Mouse (Mus musculus) midbrain, embryonic 11.5 days (tissue): ENCODE results near the gene Aff4. TPM values are rescaled to one million over a fixed set of nuclear protein-coding genes. Genes with fewer than 3 reads are reported as not detected.
"Not testable (repeated sequence)": the region's sequence is repeated elsewhere in the genome, so short reads cannot be mapped to it uniquely, and the experiment has no call there.

ENCODE experiments used
- ATAC-seq: fragments of 200-750 bp; cut with Nextera tagmentation; 2 replicates; pipeline ENCODE4 v1.8.0; 2017; ENCODE audit warnings: moderate TSS enrichment, moderate library complexity; ENCODE audit not compliant: low FRiP score
- DNase-seq: peaks from one replicate; pipeline ENCODE4 v3.0.0; 2015; ENCODE audit warnings: low spot score; ENCODE audit errors: missing footprints
- H3K27ac ChIP-seq: fragments of 300-500 bp; sonication (generic); 2 replicates; pipeline ENCODE4 v1.5.1; 2014; ENCODE audit warnings: low read depth, low read length
- H3K27me3 ChIP-seq: fragments of 300-500 bp; sonication (generic); 2 replicates; pipeline ENCODE4 v1.6.1; 2014; ENCODE audit warnings: mild to moderate bottlenecking, low read length, moderate library complexity, mixed read lengths; ENCODE audit not compliant: control insufficient read depth, insufficient read depth
- H3K36me3 ChIP-seq: fragments of 300-500 bp; sonication (generic); 2 replicates; pipeline ENCODE4 v1.6.1; 2014; ENCODE audit warnings: mild to moderate bottlenecking, low read length, moderate library complexity, mixed read lengths; ENCODE audit not compliant: control insufficient read depth, insufficient read depth
- H3K4me1 ChIP-seq: fragments of 300-500 bp; sonication (generic); 2 replicates; pipeline ENCODE4 v1.6.1; 2014; ENCODE audit warnings: low read length; ENCODE audit not compliant: control insufficient read depth, insufficient read depth
- H3K4me2 ChIP-seq: fragments of 300-500 bp; sonication (generic); 2 replicates; pipeline ENCODE4 v1.6.1; 2014; ENCODE audit warnings: mild to moderate bottlenecking, moderate library complexity
- H3K4me3 ChIP-seq: fragments of 300-500 bp; sonication (generic); 2 replicates; pipeline ENCODE4 v1.5.1; 2014; ENCODE audit warnings: low read depth, low read length
- H3K9ac ChIP-seq: fragments of 300-500 bp; sonication (generic); 2 replicates; pipeline ENCODE4 v1.6.1; 2014; ENCODE audit warnings: low read length
- H3K9me3 ChIP-seq: fragments of 300-500 bp; sonication (generic); 2 replicates; pipeline ENCODE4 v1.6.1; 2016; ENCODE audit warnings: low read length; ENCODE audit not compliant: control insufficient read depth
- WGBS: fragments of 180-500 bp; shearing (Covaris S2); extraction: QIAGEN DNeasy Blood & Tissue Kit; methylation state at CpG from one replicate; pipeline ENCODE4 v1.1.7; 2014; 5-methylcytosine and 5-hydroxymethylcytosine counted together
- polyA plus RNA-seq: library from polyadenylated mRNA; unstranded; fragments of >200 nt; fragmentation: Nextera tagmentation; extraction: Ambion mirVana; gene quantifications from 2 replicates; pipeline ENCODE4 v1.2.1, GENCODE M21; 2014

Aff4 gene
- polyA plus RNA-seq, 1 experiment from 2014 or later: 43.5 TPM

DNA sequence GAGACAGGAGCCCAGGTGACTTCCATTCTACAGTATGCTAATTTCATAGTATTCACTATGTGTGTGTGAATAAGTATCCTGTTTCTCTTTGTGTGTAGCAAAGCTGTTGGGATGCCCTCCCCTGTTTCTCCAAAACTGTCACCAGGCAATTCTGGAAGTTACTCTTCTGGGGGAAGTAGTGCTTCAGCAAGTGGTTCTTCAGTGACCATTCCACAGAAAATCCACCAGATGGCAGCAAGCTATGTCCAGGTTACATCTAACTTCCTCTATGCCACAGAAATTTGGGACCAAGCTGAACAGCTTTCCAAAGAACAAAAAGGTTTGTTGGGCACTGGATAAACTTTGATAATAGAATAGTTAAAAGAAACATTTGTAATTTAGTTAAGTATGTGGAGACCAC lies 61.1 kb downstream of the Aff4 start:
- Histone ChIP-seq H3K27me3 (no peaks in the 10 kb centered on the region), H3K9ac (no peak overlapping the region), H3K9me3 (no peaks in the 10 kb centered on the region), H3K4me2 (no peak overlapping the region), H3K36me3 (peaks cover 29% of the 10 kb centered on the region), H3K4me3 (no peak overlapping the region), H3K27ac (no peak overlapping the region), H3K4me1 (no peaks in the 10 kb centered on the region)
- DNase-seq: no peak
- no peak for ATAC-seq

DNA sequence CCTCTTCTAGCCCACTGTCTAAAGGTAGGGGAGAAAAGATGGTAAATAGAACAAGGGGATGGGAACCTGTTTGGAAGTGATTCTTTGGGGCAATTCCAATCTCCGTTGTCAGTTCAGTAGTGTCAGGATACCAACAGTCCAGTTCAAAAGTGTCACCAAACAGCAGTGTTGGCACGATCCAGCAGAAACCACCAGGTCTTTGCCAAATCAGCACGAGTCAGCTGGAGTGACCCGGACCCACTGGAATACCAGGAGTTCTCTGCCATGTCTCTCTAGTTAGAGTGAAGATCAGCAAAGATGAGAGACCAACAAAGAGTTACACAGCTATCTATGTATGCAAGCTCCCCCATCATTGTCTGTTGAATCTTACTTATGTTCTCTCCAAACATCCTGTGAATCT lies 63.2 kb downstream of the Aff4 start:
- Histone ChIP-seq H3K4me3 (no peak overlapping the region), H3K9ac (no peak overlapping the region), H3K4me1 (no peaks in the 10 kb centered on the region), H3K9me3 (no peaks in the 10 kb centered on the region), H3K4me2 (no peak overlapping the region), H3K36me3 (peaks cover 26% of the 10 kb centered on the region), H3K27ac (no peak overlapping the region), H3K27me3 (no peaks in the 10 kb centered on the region)
- no peak for ATAC-seq
- WGBS: 95% methylated on average over 4 of the region's 4 CpGs
- no peak for DNase-seq

DNA sequence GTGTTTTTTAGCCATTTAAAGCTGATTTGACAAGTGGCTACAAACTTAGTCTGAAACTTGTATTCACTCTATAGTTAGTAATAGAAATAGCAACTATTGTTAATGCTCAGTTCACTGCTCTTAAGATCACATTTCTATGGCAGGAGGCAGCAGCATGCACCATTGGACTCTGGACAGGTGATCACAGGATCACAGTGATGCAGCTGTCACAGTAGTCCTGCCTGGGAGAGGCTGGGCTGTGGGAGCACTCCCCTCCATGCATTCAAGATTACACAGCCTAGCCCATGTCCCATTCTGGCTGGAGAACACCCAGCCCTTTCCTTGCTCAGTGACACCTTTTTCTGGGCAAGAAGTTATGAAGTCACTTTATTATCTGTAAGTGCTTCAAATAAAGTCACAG lies 67.4 kb downstream of the Aff4 start:
- peaks cover 15% of the 10 kb centered on the region for H3K36me3 ChIP-seq
- H3K4me2 ChIP-seq: no peak overlapping the region
- DNase-seq (no peak), ATAC-seq (no peak)
- no peak overlapping the region for H3K27ac ChIP-seq
- H3K9ac ChIP-seq: no peak overlapping the region
- no peak overlapping the region for H3K4me3 ChIP-seq
- no peaks in the 10 kb centered on the region for H3K9me3 ChIP-seq
- no peaks in the 10 kb centered on the region for H3K4me1 ChIP-seq
- no peaks in the 10 kb centered on the region for H3K27me3 ChIP-seq

DNA sequence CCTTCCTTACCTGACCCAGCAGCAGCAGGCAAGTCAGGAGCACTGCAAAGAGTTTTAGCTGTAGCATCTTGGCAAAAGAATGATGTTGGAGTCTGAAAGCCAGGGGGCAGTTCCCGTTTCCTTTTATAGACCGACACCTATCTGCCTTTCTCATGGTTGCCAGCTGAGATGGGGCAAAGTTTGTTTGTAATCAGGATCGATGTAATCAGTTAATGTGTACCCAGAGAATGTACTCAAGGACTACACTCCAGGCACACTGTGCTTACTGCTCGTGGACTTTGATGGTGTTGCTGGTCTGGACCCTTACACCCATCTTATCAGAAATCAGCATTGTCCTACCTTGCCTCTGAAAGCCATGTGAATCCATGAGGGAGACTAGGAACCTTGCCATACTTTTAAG lies 72.4 kb downstream of the Aff4 start, which contains the start of gene Leap2:
Gene Leap2, minus strand, starts transcription at position 135 of the 400 bp plus-strand sequence.
- DNase-seq (no peak), ATAC-seq (no peak)
- WGBS: 92% methylated on average over 4 of the region's 4 CpGs
- Histone ChIP-seq H3K27ac (no peak within 1 kb of the TSS), H3K36me3 (no peaks in the 10 kb centered on the region), H3K9me3 (no peaks in the 10 kb centered on the region), H3K4me3 (no peak within 1 kb of the TSS), H3K4me1 (no peaks in the 10 kb centered on the region), H3K9ac (no peak within 1 kb of the TSS), H3K4me2 (no peak within 1 kb of the TSS), H3K27me3 (no peaks in the 10 kb centered on the region)

DNA sequence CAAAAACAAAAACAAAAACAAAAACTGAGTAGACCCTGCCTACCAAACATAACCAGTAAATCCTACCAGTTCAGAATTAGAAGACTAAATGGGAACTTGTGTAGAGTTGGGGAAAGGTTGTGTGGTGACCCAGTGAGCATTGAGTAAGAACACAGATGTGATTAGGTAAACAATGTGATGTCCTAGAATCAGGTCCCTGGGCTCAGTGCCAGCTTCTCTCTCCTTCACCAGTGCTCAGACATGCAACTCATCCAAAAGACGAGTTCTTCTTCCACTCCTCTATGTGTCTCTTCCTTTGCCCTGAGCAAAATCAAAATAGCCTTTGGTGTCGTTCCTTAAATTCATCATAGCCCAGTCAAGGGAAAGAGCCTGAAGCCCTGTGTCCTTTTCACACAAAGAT lies 74.2 kb downstream of the Aff4 start:
- Histone ChIP-seq H3K27me3 (no peaks in the 10 kb centered on the region), H3K27ac (no peak overlapping the region), H3K4me3 (no peak overlapping the region), H3K9me3 (no peaks in the 10 kb centered on the region), H3K9ac (no peak overlapping the region), H3K36me3 (no peaks in the 10 kb centered on the region), H3K4me2 (no peak overlapping the region), H3K4me1 (peaks cover 5% of the 10 kb centered on the region)
- ATAC-seq (no peak), DNase-seq (no peak)
- 85% methylated on average over 2 of the region's 2 CpGs for WGBS

DNA sequence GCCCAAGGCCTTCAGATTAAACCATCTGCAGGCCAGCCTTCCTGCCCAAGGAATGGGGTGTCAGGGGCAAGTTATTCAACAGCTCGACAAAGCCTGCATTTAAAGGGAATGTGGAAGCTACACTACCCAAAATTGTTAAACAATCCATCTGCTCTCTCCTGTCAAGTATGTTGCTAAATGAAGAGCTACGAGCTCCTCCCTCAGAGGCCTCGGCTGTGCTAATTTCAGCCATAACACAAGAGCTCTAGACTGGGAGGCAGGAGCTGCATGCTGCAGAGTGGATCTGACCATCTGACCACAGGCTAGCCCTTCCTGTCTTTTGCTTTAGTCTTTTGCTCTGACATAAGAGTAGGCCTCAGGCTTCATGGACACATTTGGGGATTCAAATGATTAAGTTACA lies 74.6 kb downstream of the Aff4 start:
- DNase-seq (no peak), ATAC-seq (no peak)
- WGBS: 88% methylated on average over 3 of the region's 3 CpGs
- Histone ChIP-seq H3K4me1 (peaks cover 7% of the 10 kb centered on the region), H3K27ac (no peak overlapping the region), H3K4me2 (no peak overlapping the region), H3K9ac (no peak overlapping the region), H3K9me3 (no peaks in the 10 kb centered on the region), H3K36me3 (no peaks in the 10 kb centered on the region), H3K4me3 (no peak overlapping the region), H3K27me3 (no peaks in the 10 kb centered on the region)

DNA sequence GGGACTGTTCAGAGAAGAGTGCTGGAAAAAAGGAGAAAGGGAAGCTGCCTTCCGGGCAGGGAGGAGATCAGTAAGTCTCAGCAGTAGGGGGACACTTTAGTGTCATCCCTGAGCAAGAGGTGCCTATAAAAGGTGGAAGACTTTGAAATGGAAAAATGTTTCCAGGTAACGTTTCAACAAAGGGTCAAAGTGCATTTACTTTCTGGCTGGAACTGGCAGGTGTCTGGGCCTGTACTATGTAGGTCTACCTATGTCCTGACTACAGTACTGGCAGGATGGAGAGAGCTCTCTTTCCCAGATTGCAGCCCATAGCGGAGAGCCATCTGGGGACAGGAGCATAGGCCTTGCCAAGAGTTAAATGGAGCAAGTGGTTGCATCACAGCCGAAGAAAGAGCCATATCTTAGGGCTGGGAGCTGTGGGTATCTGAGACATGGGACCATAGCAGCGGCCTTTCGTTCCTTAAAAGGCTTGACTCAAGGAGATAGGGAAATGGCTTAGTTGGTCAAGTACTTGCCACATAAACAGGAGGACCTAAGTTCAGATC lies 75.2 kb downstream of the Aff4 start:
- WGBS: 88% methylated on average over 6 of the region's 6 CpGs
- H3K9ac ChIP-seq: no peak overlapping the region
- H3K27ac ChIP-seq: no peak overlapping the region

DNA sequence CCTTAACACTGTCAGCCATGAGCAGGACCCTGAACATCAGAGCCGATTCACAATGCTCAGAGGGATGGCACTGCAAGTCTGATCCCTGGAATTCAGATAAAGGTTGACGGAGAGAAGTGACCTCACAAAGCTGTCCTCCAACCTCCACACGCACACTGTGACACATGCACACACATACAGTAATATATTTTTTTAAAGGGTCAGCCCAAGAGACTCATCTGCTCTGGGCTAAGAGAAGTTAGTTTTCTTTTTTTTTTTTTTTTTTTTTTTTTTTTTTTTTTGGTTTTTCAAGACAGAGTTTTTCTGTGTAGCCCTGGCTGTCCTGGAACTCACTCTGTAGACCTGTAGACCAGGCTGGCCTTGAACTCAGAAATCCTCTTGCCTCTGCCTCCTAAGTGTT lies 76.3 kb downstream of the Aff4 start:
- H3K4me3 ChIP-seq, H3K36me3 ChIP-seq, H3K27ac ChIP-seq, H3K9ac ChIP-seq, DNase-seq, H3K4me1 ChIP-seq, H3K4me2 ChIP-seq, H3K9me3 ChIP-seq, ATAC-seq, H3K27me3 ChIP-seq: not testable (repeated sequence)
- 88% methylated on average over 3 of the region's 3 CpGs for WGBS

More for the DNA sequence above, 75.2 kb downstream of the Aff4 start:
- ATAC-seq: no peak
- no peaks in the 10 kb centered on the region for H3K27me3 ChIP-seq
- DNase-seq: no peak
- H3K4me2 ChIP-seq: no peak overlapping the region
- H3K9me3 ChIP-seq: no peaks in the 10 kb centered on the region
- no peaks in the 10 kb centered on the region for H3K36me3 ChIP-seq
- peaks cover 7% of the 10 kb centered on the region for H3K4me1 ChIP-seq
- H3K4me3 ChIP-seq: no peak overlapping the region

DNA sequence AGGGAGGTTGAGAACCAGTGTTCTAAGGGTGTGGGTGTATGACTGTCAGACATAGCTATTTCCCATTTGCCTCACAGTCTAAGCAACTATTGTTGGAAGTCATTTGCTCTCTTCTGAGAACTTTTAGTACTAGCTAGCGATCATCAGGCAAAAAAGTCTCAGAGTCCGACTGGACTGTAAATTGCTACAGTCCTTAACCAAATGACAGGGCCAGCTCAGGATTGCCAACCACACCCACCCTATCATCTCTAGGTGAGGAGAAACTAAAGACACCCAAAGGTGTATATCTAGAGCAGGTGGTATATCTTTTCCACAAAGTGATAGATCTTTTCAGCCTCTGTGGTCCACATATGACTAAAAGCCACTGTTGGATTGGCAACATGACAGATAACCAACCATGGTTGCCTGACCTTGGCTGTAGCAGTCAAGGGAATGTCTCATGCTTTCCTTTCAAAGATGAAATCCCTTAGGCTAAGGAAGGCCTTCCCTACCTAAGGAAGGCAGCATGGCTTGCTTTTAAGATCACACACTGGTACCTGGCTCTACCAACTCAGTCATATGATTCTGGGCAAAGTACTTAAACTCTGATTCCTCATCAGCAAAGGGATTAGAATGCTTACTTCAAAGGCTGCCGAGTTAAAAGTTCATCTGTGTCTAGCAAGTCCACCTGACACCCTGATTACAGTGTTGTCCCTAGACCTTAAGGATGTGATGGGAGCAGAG lies 77.5 kb downstream of the Aff4 start:
- ATAC-seq: no peak
- H3K4me3 ChIP-seq: no peak overlapping the region

More for the DNA sequence above, 77.5 kb downstream of the Aff4 start:
- Histone ChIP-seq H3K4me1 (peaks cover 7% of the 10 kb centered on the region), H3K9ac (no peak overlapping the region), H3K27ac (no peak overlapping the region), H3K4me2 (no peak overlapping the region), H3K9me3 (no peaks in the 10 kb centered on the region), H3K27me3 (no peaks in the 10 kb centered on the region), H3K36me3 (no peaks in the 10 kb centered on the region)
- DNase-seq: no peak
- WGBS: 93% methylated on average over 3 of the region's 3 CpGs
